26 mouse cellular contexts compared by ENCODE assay signal in genomic region chr4:81505096-81505495, GRCm38 (mm10).
DNase-seq lines count a peak whose midpoint lies in the region; ATAC-seq and TF ChIP-seq lines count a peak whose summit lies in the region.
"Had no signal": no experiment of that assay in that cellular context is flagged by ENCODE, and none has a peak within 500 bp of the region (broad histone marks: within the 10 kb centered on the region; RNA-seq: fewer than 3 reads in every experiment).

No protein-coding gene starts in this region.

- no peak overlapping the region for H3K4me2 ChIP-seq in kidney, embryonic 15.5 days
- no peak overlapping the region for H3K4me2 ChIP-seq in liver, postnatal 0 days (ENCODE audit: low read depth, low read length)
- H3K4me2 ChIP-seq in liver, embryonic 12.5 days: no peak overlapping the region
- H3K4me2 ChIP-seq: forebrain, embryonic 13.5 days; heart, embryonic 13.5 days had no signal

- H3K9me3 ChIP-seq in kidney, embryonic 15.5 days (replicated peaks): no peaks in the 10 kb centered on the region
- no peaks in the 10 kb centered on the region for H3K9me3 ChIP-seq in liver, postnatal 0 days (ENCODE audit: low read length)
- H3K9me3 ChIP-seq in liver, embryonic 12.5 days (replicated peaks): no peaks in the 10 kb centered on the region
- H3K9me3 ChIP-seq: forebrain, embryonic 10.5 days; forebrain, embryonic 13.5 days; heart, embryonic 10.5 days; heart, embryonic 13.5 days had no signal

- H3K4me1 ChIP-seq in kidney, embryonic 15.5 days: no peaks in the 10 kb centered on the region
- no peaks in the 10 kb centered on the region for H3K4me1 ChIP-seq in liver, postnatal 0 days (ENCODE audit: insufficient read depth)
- no peaks in the 10 kb centered on the region for H3K4me1 ChIP-seq in liver, embryonic 12.5 days
- H3K4me1 ChIP-seq: forebrain, embryonic 10.5 days; forebrain, embryonic 13.5 days; heart, embryonic 10.5 days had no signal

- H3K9ac ChIP-seq in kidney, embryonic 15.5 days: no peak overlapping the region
- no peak overlapping the region for H3K9ac ChIP-seq in liver, postnatal 0 days (replicated peaks)
- H3K9ac ChIP-seq in liver, embryonic 12.5 days: no peak overlapping the region
- H3K9ac ChIP-seq: forebrain, embryonic 13.5 days; heart, embryonic 13.5 days had no signal

- H3K27ac ChIP-seq in kidney, embryonic 15.5 days: no peak overlapping the region
- peak overlapping the region; percentile 31 for H3K27ac ChIP-seq in liver, postnatal 0 days (ENCODE audit: low read depth)
- H3K27ac ChIP-seq in liver, embryonic 12.5 days: no peak overlapping the region
- H3K27ac ChIP-seq: forebrain, embryonic 10.5 days; forebrain, embryonic 13.5 days; heart, adult 2 months; heart, embryonic 10.5 days; heart, embryonic 13.5 days had no signal

- 49% methylated on average over 3 of the region's 3 CpGs for WGBS in kidney, embryonic 15.5 days
- 57% methylated on average over 3 of the region's 3 CpGs for WGBS in liver, postnatal 0 days (ENCODE audit: insufficient replicate concordance)
- 42% methylated on average over 3 of the region's 3 CpGs for WGBS in liver, embryonic 12.5 days (ENCODE audit: insufficient replicate concordance)

- no peak for TF ChIP-seq EP300 in liver, postnatal 0 days (IDR thresholded peaks at IDR 0.05; ENCODE audit: low read depth)

- intact Hi-C loops in left cerebral cortex, postnatal 25 days (cut with DNase I): no loop called here

- TF ChIP-seq CTCF in liver, postnatal 0 days (IDR thresholded peaks at IDR 0.05; ENCODE audit: low read depth): no peak

- ATAC-seq in kidney, embryonic 15.5 days (replicated peaks; ENCODE audit: low FRiP score): no peak
- ATAC-seq in liver, postnatal 0 days: 0 out of 2 replicates have a peak, but pooled peaks have one; percentile 27
- no peak for ATAC-seq in liver, embryonic 12.5 days
- ATAC-seq: forebrain, embryonic 13.5 days; forebrain, embryonic 16.5 days; Patski had no signal

- H3K36me3 ChIP-seq in kidney, embryonic 15.5 days: no peaks in the 10 kb centered on the region
- H3K36me3 ChIP-seq in liver, postnatal 0 days (replicated peaks; ENCODE audit: insufficient read depth, low read length): no peaks in the 10 kb centered on the region
- no peaks in the 10 kb centered on the region for H3K36me3 ChIP-seq in liver, embryonic 12.5 days
- H3K36me3 ChIP-seq: forebrain, embryonic 10.5 days; G1E; heart, embryonic 10.5 days; heart, embryonic 13.5 days had no signal

- no peak overlapping the region for H3K4me3 ChIP-seq in kidney, embryonic 15.5 days (replicated peaks)
- H3K4me3 ChIP-seq in liver, postnatal 0 days (ENCODE audit: low read depth, low read length): no peak overlapping the region
- no peak overlapping the region for H3K4me3 ChIP-seq in liver, embryonic 12.5 days
- H3K4me3 ChIP-seq: forebrain, embryonic 10.5 days; forebrain, embryonic 13.5 days; heart, adult 2 months; heart, embryonic 10.5 days; heart, embryonic 13.5 days had no signal

- peak; percentile 26 for DNase-seq in kidney, adult 11 months
- DNase-seq in kidney, adult 8-10 months: peak; percentile 34 to 60
- no peak for DNase-seq in kidney, postnatal 10 days
- DNase-seq in liver, postnatal 0 days: no peak
- no peak for DNase-seq in left cerebral cortex, postnatal 25 days (ENCODE audit: low spot score in 2 of 2)
- DNase-seq: adrenal gland, postnatal 10 days; adrenal gland, postnatal 36 days; B cell, adult 2 months; cerebellum, adult 18-20 months; cerebellum, adult 9-10 months; cerebellum, postnatal 14 days; gastrocnemius, postnatal 10 days; gastrocnemius, postnatal 36 days; heart, adult 2 months; heart, postnatal 14 days; heart, postnatal 4 days had no signal

- H3K27me3 ChIP-seq in kidney, embryonic 15.5 days: no peaks in the 10 kb centered on the region
- H3K27me3 ChIP-seq in liver, postnatal 0 days (ENCODE audit: insufficient read depth, low read length): no peaks in the 10 kb centered on the region
- no peaks in the 10 kb centered on the region for H3K27me3 ChIP-seq in liver, embryonic 12.5 days (replicated peaks)
- H3K27me3 ChIP-seq: CH12.LX; forebrain, embryonic 13.5 days; heart, embryonic 13.5 days; Patski had no signal

Comparison
In these comparisons a context has a peak if more than half of its experiments do, and no peak if none do; other contexts are left out.
1. DNase-seq: peak in kidney, adult 11 months (single experiment) and kidney, adult 8-10 months (2 of 2); none in kidney, postnatal 10 days (single experiment), liver, postnatal 0 days (single experiment) and left cerebral cortex, postnatal 25 days (0 of 2).